In genomic region chr11:115670451-115671050, GRCm38 (mm10) we compare ENCODE assay signal across 8 mouse cellular contexts. TPM values are rescaled to one million over a fixed set of nuclear protein-coding genes. Genes with fewer than 3 reads are reported as not detected.
DNase-seq lines count a peak whose midpoint lies in the region; ATAC-seq and TF ChIP-seq lines count a peak whose summit lies in the region.
"Had no signal": no experiment of that assay in that cellular context is flagged by ENCODE, and none has a peak within 500 bp of the region (broad histone marks: within the 10 kb centered on the region; RNA-seq: fewer than 3 reads in every experiment).

No protein-coding gene starts in this region.

- DNase-seq in forebrain, embryonic 14.5 days (ENCODE audit: low spot score), result peak; percentile 46
- no peak for DNase-seq in hindbrain, embryonic 10.5 days (ENCODE audit: low spot score)
- no peak for DNase-seq in ovary, postnatal 14 days (ENCODE audit: low spot score)
- DNase-seq: liver, embryonic 13.5 days had no signal

- ATAC-seq in midbrain, embryonic 13.5 days, result no peak
- ATAC-seq in midbrain, embryonic 16.5 days, result no peak
- ATAC-seq in forebrain, embryonic 14.5 days, result no peak
- no peak; the same call in 1 of the 2 replicates for ATAC-seq in kidney, embryonic 16.5 days (ENCODE audit: low FRiP score, low TSS enrichment)

- no peak overlapping the region for H3K4me3 ChIP-seq in midbrain, embryonic 13.5 days (replicated peaks)
- no peak overlapping the region for H3K4me3 ChIP-seq in midbrain, embryonic 16.5 days (ENCODE audit: low read depth, low read length)
- no peak overlapping the region for H3K4me3 ChIP-seq in forebrain, embryonic 14.5 days (ENCODE audit: low read depth, low read length)
- no peak overlapping the region for H3K4me3 ChIP-seq in kidney, embryonic 16.5 days (ENCODE audit: low read length)
- no peak overlapping the region for H3K4me3 ChIP-seq in myocyte
- H3K4me3 ChIP-seq in hindbrain, embryonic 10.5 days, result no peak overlapping the region
- H3K4me3 ChIP-seq: liver, embryonic 13.5 days had no signal

- TF ChIP-seq POLR2A in myocyte (IDR thresholded peaks at IDR 0.05; ENCODE audit: insufficient read length, low read depth), result no peak

- H3K27me3 ChIP-seq in midbrain, embryonic 13.5 days, result no peaks in the 10 kb centered on the region
- H3K27me3 ChIP-seq in midbrain, embryonic 16.5 days (ENCODE audit: control insufficient read depth, insufficient read depth, low read depth, low read length), result no peaks in the 10 kb centered on the region
- no peaks in the 10 kb centered on the region for H3K27me3 ChIP-seq in forebrain, embryonic 14.5 days (replicated peaks; ENCODE audit: control insufficient read depth, insufficient read depth, low read length)
- no peaks in the 10 kb centered on the region for H3K27me3 ChIP-seq in kidney, embryonic 16.5 days (ENCODE audit: insufficient read depth, low read length)
- H3K27me3 ChIP-seq in myocyte (ENCODE audit: control insufficient read depth, insufficient read depth, insufficient read length), result no peaks in the 10 kb centered on the region
- H3K27me3 ChIP-seq in hindbrain, embryonic 10.5 days (ENCODE audit: insufficient read depth, poor library complexity, severe bottlenecking), result no peaks in the 10 kb centered on the region
- H3K27me3 ChIP-seq: liver, embryonic 13.5 days had no signal

- H3K79me2 ChIP-seq in myocyte (ENCODE audit: control insufficient read depth, insufficient read depth), result peaks cover 75% of the 10 kb centered on the region

- H3K4me1 ChIP-seq in midbrain, embryonic 13.5 days (replicated peaks), result peaks cover 21% of the 10 kb centered on the region
- no peaks in the 10 kb centered on the region; the same call in 1 of the 2 replicates for H3K4me1 ChIP-seq in midbrain, embryonic 16.5 days (ENCODE audit: control insufficient read depth, insufficient read depth, low read length)
- H3K4me1 ChIP-seq in forebrain, embryonic 14.5 days (ENCODE audit: control insufficient read depth, insufficient read depth, low read length), result peaks cover 14% of the 10 kb centered on the region; the same call in 1 of the 2 replicates
- peaks cover 14% of the 10 kb centered on the region for H3K4me1 ChIP-seq in kidney, embryonic 16.5 days (ENCODE audit: insufficient read depth, low read length)
- peaks cover 11% of the 10 kb centered on the region for H3K4me1 ChIP-seq in hindbrain, embryonic 10.5 days (replicated peaks)

- H3K9me3 ChIP-seq in midbrain, embryonic 13.5 days, result no peaks in the 10 kb centered on the region
- H3K9me3 ChIP-seq in midbrain, embryonic 16.5 days (replicated peaks; ENCODE audit: control insufficient read depth, low read length, poor library complexity, severe bottlenecking), result no peaks in the 10 kb centered on the region
- H3K9me3 ChIP-seq in forebrain, embryonic 14.5 days (replicated peaks; ENCODE audit: control insufficient read depth, low read length), result no peaks in the 10 kb centered on the region
- H3K9me3 ChIP-seq in kidney, embryonic 16.5 days (ENCODE audit: low read length), result no peaks in the 10 kb centered on the region
- H3K9me3 ChIP-seq in hindbrain, embryonic 10.5 days, result no peaks in the 10 kb centered on the region
- H3K9me3 ChIP-seq: liver, embryonic 13.5 days had no signal

- H3ac ChIP-seq in myocyte (ENCODE audit: control insufficient read depth, insufficient read length), result no peak overlapping the region

- no peak overlapping the region for H3K9ac ChIP-seq in midbrain, embryonic 13.5 days (replicated peaks)
- H3K9ac ChIP-seq in midbrain, embryonic 16.5 days (ENCODE audit: low read depth, low read length), result no peak overlapping the region
- H3K9ac ChIP-seq in forebrain, embryonic 14.5 days (ENCODE audit: low read length), result 0 out of 2 replicates have a peak overlapping the region, but pooled peaks have one; percentile 3
- no peak overlapping the region; the same call in 1 of the 2 replicates for H3K9ac ChIP-seq in kidney, embryonic 16.5 days (replicated peaks; ENCODE audit: low read length)
- H3K9ac ChIP-seq: liver, embryonic 13.5 days had no signal

- peak overlapping the region; percentile 36; the same call in 1 of the 2 replicates for H3K27ac ChIP-seq in midbrain, embryonic 13.5 days
- H3K27ac ChIP-seq in midbrain, embryonic 16.5 days (ENCODE audit: low read length), result no peak overlapping the region
- peak overlapping the region; percentile 0; the same call in 1 of the 2 replicates for H3K27ac ChIP-seq in forebrain, embryonic 14.5 days (ENCODE audit: low read depth, low read length)
- H3K27ac ChIP-seq in kidney, embryonic 16.5 days (ENCODE audit: low read length), result peak overlapping the region; percentile 8
- no peak overlapping the region for H3K27ac ChIP-seq in hindbrain, embryonic 10.5 days
- H3K27ac ChIP-seq: liver, embryonic 13.5 days had no signal

- 51% methylated on average over 5 of the region's 5 CpGs for WGBS in midbrain, embryonic 13.5 days
- 34% methylated on average over 5 of the region's 5 CpGs for WGBS in midbrain, embryonic 16.5 days
- 18% methylated on average over 5 of the region's 5 CpGs for WGBS in forebrain, embryonic 14.5 days
- 22% methylated on average over 5 of the region's 5 CpGs for WGBS in kidney, embryonic 16.5 days
- 38% methylated on average over 5 of the region's 5 CpGs for WGBS in hindbrain, embryonic 10.5 days

- no peaks in the 10 kb centered on the region for H3K36me3 ChIP-seq in midbrain, embryonic 13.5 days
- H3K36me3 ChIP-seq in midbrain, embryonic 16.5 days (ENCODE audit: control insufficient read depth, insufficient read depth, low read length), result no peaks in the 10 kb centered on the region
- no peaks in the 10 kb centered on the region for H3K36me3 ChIP-seq in forebrain, embryonic 14.5 days (ENCODE audit: control insufficient read depth, insufficient read depth, low read length)
- H3K36me3 ChIP-seq in kidney, embryonic 16.5 days (ENCODE audit: insufficient read depth, low read length), result no peaks in the 10 kb centered on the region
- H3K36me3 ChIP-seq in myocyte (ENCODE audit: control insufficient read depth, insufficient read depth), result no peaks in the 10 kb centered on the region
- 0 out of 2 replicates have a peak, but pooled peaks cover 9% of the 10 kb centered on the region for H3K36me3 ChIP-seq in hindbrain, embryonic 10.5 days
- H3K36me3 ChIP-seq: liver, embryonic 13.5 days had no signal

- H3K4me2 ChIP-seq in midbrain, embryonic 13.5 days (replicated peaks), result no peak overlapping the region
- no peak overlapping the region for H3K4me2 ChIP-seq in midbrain, embryonic 16.5 days (ENCODE audit: low read length)
- no peak overlapping the region for H3K4me2 ChIP-seq in forebrain, embryonic 14.5 days (ENCODE audit: low read length)
- H3K4me2 ChIP-seq in kidney, embryonic 16.5 days (replicated peaks; ENCODE audit: low read depth, low read length), result no peak overlapping the region
- peak overlapping the region; percentile 16 for H3K4me2 ChIP-seq in myocyte (ENCODE audit: low read depth)
- H3K4me2 ChIP-seq: liver, embryonic 13.5 days had no signal

TF ChIP-seq in myocyte, 11 proteins besides CTCF, POLR2A, EP300 and RAD21:
- TF ChIP-seq POLR2AphosphoS2 (IDR thresholded peaks at IDR 0.05; ENCODE audit: insufficient read length, low read depth) (no peak), CEBPB (IDR thresholded peaks at IDR 0.05; ENCODE audit: insufficient read depth, poor library complexity, severe bottlenecking) (no peak), MYOG (IDR thresholded peaks at IDR 0.05; ENCODE audit: control insufficient read depth in 1 of 3, insufficient read depth in 1 of 3, insufficient read length in 2 of 3, low read depth in 2 of 3) (peak in 1 of 3 experiments; percentile 23)

RNA-seq across cellular contexts. Expression of gene Grb2, which starts 37.8 kb away (rescaled TPM):
- 165 and 176 TPM in 2 replicates for polyA plus RNA-seq in midbrain, embryonic 13.5 days (2015; fragmentation: Nextera tagmentation; extraction: Ambion mirVana)
- 177 and 196 TPM in 2 replicates for polyA plus RNA-seq in midbrain, embryonic 16.5 days (2015; fragmentation: Nextera tagmentation; extraction: Ambion mirVana)
- 108 and 113 TPM in 2 replicates for polyA plus RNA-seq in forebrain, embryonic 14.5 days (2014; fragmentation: Nextera tagmentation; extraction: Ambion mirVana)
- polyA plus RNA-seq in kidney, embryonic 16.5 days (2015; fragmentation: Nextera tagmentation; extraction: Ambion mirVana), result 86.5 and 87.0 TPM in 2 replicates
- 71.2 TPM for polyA plus RNA-seq in myocyte (2012; fragmentation: generic; extraction: Trizol)
- polyA plus RNA-seq in hindbrain, embryonic 10.5 days (2016; fragmentation: Nextera tagmentation; extraction: Ambion mirVana), result 92.7 and 119 TPM in 2 replicates

RNA-seq across cellular contexts. Expression of gene Slc25a19, which starts 42.5 kb away (rescaled TPM):
- polyA plus RNA-seq in midbrain, embryonic 13.5 days (2015; fragmentation: Nextera tagmentation; extraction: Ambion mirVana), result 32.6 and 35.4 TPM in 2 replicates
- polyA plus RNA-seq in midbrain, embryonic 16.5 days (2015; fragmentation: Nextera tagmentation; extraction: Ambion mirVana), result 42.5 and 50.8 TPM in 2 replicates
- 38.3 and 50.1 TPM in 2 replicates for polyA plus RNA-seq in forebrain, embryonic 14.5 days (2014; fragmentation: Nextera tagmentation; extraction: Ambion mirVana)
- polyA plus RNA-seq in kidney, embryonic 16.5 days (2015; fragmentation: Nextera tagmentation; extraction: Ambion mirVana), result 51.0 and 56.1 TPM in 2 replicates
- polyA plus RNA-seq in myocyte (2012; fragmentation: generic; extraction: Trizol), result 13.9 TPM
- 23.7 and 24.7 TPM in 2 replicates for polyA plus RNA-seq in hindbrain, embryonic 10.5 days (2016; fragmentation: Nextera tagmentation; extraction: Ambion mirVana)

RNA-seq across cellular contexts. Expression of gene Mif4gd, which starts 57.8 kb away (rescaled TPM):
- 8.8 and 10.5 TPM in 2 replicates for polyA plus RNA-seq in midbrain, embryonic 13.5 days (2015; fragmentation: Nextera tagmentation; extraction: Ambion mirVana)
- polyA plus RNA-seq in midbrain, embryonic 16.5 days (2015; fragmentation: Nextera tagmentation; extraction: Ambion mirVana), result 12.5 and 12.7 TPM in 2 replicates
- polyA plus RNA-seq in forebrain, embryonic 14.5 days (2014; fragmentation: Nextera tagmentation; extraction: Ambion mirVana), result 9.5 and 12.5 TPM in 2 replicates
- 42.8 and 47.1 TPM in 2 replicates for polyA plus RNA-seq in kidney, embryonic 16.5 days (2015; fragmentation: Nextera tagmentation; extraction: Ambion mirVana)
- 17.5 TPM for polyA plus RNA-seq in myocyte (2012; fragmentation: generic; extraction: Trizol)
- polyA plus RNA-seq in hindbrain, embryonic 10.5 days (2016; fragmentation: Nextera tagmentation; extraction: Ambion mirVana), result 16.3 and 20.6 TPM in 2 replicates

Comparison
In these comparisons a context has a peak if more than half of its experiments do, and no peak if none do; other contexts are left out.
1. H3K27ac ChIP-seq: peak in midbrain, embryonic 13.5 days (single experiment), forebrain, embryonic 14.5 days (single experiment) and kidney, embryonic 16.5 days (single experiment); none in midbrain, embryonic 16.5 days (single experiment) and hindbrain, embryonic 10.5 days (single experiment).